Mouse (Mus musculus) brain, adult 2 months (tissue): ENCODE measurements around the gene Akr7a5.

Experiments used
- DNase-seq: peaks from one replicate; pipeline ENCODE4 v3.0.0; 2011; ENCODE audit warnings: low read depth, low spot score

The Akr7a5 gene

DNA sequence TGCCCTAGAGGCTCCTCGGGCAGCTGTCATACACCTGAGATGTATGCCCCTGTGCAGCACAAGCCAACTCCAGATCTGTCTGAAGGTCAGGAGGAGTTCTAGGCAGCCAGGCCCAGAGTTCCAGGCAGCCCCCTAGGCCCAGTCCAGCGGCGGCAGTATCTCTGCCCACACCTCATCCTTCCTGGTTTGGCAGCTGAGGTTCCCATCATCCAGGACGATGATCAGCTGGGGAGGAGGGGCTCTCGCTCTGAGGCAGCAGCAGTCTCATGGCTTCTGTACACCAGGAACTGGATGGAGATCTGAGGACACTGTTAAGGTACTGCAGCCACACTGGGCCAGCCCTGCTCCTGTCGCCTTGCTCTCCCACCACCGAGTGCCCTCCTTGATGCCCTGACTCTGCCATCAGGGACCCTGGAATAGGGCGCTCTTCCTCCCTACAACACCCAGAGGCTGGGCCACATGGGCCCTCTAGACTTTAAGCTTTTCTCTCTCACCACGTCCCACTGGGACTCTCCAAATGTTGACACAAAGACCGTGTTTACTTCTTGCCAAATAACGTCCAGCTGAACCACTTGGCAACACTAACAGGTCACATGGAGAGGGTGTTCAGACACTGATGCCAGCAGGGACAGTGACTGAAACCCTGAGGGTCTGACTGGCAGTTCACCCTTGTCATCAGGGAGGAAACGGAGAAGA is 11.7 kb upstream of the Akr7a5 start:
- peak; percentile 74 for DNase-seq

GRCm38 (mm10) chr4:139301780-139302179 is 8.8 kb upstream of the Akr7a5 start:
- no peak for DNase-seq

GRCm38 (mm10) chr4:139302241-139302640 is 8.3 kb upstream of the Akr7a5 start:
- no peak for DNase-seq

GRCm38 (mm10) chr4:139305521-139305920 is 5.0 kb upstream of the Akr7a5 start:
- no peak for DNase-seq

- DNase-seq: no peak
Measured at GRCm38 (mm10) chr4:139307916-139308315, 2.6 kb upstream of the Akr7a5 start.

DNA sequence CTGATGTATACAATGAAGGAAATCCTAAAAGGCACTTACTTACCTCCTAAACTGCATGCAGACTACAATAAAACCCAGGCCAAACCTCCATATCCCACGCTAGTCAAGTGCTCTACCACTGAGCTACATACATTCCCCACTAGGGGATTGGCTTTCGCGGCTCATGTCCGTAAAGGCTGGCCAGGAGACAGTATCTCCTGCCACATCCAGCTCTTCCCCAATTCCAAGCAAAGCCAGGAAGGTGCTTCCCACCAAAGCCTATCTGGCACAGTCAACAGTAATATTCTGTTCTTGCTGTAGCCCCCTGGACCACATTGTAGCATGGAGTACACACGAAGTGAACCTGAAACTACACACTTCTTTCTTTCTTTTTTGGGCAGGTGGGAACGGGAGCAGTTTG is 893 bp upstream of the Akr7a5 start:
- no peak for DNase-seq

- no peak for DNase-seq
Measured at GRCm38 (mm10) chr4:139310899-139311701, 556 bp downstream of the Akr7a5 start.

- no peak for DNase-seq
Measured at GRCm38 (mm10) chr4:139311707-139312106, 1.2 kb downstream of the Akr7a5 start.

GRCm38 (mm10) chr4:139312632-139313031 is 2.1 kb downstream of the Akr7a5 start:
- no peak for DNase-seq

DNA sequence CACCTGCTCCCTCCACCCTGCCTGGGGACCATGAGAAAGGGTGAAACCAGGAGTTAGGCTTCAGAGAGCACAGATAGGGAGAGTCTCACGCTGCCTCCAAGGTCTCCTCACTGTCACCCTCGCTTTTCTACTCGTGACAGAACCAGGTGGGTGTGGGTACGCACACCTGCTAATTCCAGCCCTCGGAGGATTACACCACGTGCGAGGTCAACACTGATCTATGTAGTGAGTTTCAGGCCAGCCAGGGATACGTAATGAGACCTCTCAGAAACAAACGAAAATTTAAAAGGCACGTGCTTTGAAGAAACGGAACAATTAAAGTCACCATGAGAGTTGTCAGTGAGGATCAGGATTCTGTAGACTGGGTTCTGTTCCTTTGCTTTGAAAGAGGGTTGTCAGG is 7.9 kb downstream of the Akr7a5 start:
- DNase-seq: no peak

DNA sequence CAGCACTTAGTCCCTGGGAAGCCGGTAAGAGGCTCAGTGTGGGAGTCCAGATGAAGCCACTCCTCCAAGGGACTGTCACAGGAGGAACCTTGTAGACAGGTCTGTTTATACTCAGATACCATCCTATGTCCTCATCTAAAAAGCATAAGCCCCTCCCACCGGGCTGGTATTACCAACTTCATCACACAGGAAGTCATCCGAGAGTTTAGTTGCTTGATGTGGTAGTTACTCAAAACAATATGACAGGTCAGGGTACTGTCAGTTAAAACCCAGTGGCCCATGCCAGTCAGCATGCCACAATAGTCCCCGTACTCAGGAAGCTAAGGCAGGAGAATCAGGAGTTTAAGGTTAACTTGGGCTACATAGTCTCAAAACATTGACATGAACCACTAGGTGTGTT is 9.2 kb downstream of the Akr7a5 start:
- no peak for DNase-seq

DNA sequence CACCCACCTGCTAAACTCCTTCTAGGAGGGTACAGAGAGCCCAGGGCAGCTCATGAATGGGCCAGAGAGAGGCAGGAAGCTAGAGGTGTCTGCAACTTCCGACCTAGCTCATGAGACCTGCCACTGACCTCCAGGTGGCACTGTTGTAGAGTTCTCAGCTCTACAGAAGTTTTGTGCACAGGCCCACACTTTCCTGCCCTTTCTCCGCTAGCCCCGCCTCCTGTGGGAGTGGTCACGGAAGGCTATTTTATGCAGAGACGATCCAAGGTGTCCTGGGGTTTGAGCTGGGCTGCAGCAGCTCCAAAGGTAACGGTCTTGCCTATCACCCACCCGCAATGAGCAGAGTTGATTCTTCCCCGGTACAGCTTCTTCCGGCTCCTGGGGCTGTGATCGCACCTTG is 20.1 kb downstream of the Akr7a5 start:
- DNase-seq: peak; percentile 54

DNA sequence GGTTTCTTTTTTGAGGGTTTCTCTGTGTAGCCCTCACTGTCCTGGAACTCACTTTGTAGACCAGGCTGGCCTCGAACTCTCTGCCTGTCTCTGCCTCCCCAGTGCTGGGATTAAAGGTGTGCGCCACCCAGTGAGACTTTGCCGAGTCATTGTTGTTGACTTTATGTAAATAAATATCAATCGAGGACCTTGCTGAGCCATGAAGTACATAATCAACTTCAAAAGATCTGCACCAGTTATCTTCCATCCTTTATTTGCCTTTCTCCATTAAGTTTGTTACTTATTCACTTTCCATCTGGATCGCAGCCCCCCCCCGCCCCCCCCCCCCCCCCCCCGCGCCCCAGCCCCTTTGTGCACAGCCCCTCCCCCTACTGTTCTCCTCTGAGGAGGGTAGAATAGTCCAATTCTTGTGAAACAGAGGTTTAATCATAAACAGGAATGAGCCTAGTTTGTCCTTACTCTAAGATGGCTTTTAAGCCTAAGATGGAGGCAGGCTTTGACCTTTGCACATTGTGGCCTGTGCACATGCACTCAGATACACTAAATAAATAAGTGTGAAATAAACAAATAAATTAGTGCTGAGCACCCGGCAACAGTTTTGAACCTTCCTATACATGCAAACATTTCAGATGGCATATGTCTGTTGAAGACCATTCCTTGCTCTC is 24.2 kb downstream of the Akr7a5 start:
- no peak for DNase-seq

DNA sequence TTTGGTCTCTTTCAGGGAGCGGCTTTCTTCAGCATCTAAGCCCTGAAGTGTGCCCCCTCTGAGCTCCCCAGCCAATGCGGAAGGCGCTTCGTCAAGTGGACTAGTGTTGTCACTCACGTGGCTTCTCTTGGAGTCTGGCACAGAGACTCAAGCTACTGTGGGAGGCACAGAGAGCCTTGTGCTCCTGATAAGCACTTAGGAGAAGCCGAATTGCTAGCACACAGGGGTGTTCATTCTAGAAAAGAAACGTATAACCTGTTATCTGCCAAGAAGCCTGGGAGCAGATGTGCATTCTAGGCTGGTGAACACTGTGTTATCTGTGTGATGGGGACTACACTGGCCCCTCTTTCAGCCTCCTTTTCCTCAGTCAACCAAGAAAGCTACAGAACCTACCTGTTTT is 25.0 kb downstream of the Akr7a5 start:
- no peak for DNase-seq

GRCm38 (mm10) chr4:139336822-139337483 is 26.4 kb downstream of the Akr7a5 start:
- DNase-seq: peak; percentile 89

- DNase-seq: no peak
Measured at GRCm38 (mm10) chr4:139338145-139338544, 27.6 kb downstream of the Akr7a5 start.

- no peak for DNase-seq
Measured at GRCm38 (mm10) chr4:139340835-139341234, 30.3 kb downstream of the Akr7a5 start.

DNA sequence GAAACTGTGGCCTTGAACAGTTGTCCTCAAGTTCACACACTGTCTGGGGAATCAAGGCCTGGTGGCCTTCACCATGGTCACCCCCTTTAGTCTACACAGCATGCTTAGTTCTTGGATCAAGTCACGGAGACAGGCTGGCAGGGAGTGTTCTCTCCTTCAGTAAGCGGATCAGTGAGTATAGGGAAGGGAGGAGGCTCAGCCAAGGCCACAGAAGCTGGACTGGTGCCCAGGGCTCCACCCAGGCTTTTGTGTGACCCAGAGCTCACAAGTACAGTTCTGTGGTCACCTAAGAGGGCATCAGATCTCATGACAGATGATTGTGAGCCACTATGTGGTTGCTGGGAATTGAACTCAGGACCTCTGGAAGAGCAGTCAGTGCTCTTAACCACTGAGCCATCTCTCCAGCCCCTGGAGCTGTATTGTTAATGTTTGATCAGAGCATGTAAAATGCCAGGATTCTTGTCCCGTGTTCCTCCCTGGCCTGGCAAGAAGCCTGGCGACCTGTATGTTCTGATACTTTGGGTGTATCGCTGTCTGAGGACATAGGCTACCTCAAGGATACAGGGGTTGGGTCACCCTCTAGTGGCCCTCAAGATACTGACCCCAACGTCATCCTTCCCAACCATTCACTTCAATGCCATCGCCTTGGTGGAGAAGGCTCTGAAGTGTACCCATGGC is 31.2 kb downstream of the Akr7a5 start:
- no peak for DNase-seq

GRCm38 (mm10) chr4:139343718-139344117 is 33.2 kb downstream of the Akr7a5 start:
- DNase-seq: peak; percentile 17

DNA sequence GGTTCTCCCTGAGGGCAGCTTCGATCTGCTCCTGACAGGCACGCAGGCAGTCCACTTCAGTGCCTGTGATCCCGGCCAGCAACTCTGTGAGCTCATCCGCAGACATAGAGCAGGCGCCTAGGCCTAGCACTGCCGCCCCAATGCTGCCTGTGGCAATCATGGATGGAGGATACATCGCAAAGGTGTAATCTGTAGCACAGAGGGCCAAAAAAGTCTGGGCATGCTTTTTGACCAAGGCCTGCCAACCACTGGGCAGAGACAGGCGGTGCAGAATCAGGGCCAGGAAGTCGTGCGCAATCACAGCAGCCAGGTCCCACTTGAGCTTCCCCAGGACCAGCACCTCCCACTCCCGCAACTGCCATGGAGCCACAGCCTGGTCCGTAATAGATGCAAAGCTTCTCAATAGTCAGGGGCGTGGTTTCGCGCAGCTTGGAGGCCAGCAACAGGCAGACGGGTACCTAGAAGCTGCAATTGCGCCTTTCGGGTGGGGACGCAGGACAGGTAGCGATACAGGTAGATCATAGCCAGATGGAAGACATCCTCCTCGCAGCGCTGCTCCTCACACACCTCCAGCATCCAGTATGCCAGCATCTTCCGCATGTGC is 35.0 kb downstream of the Akr7a5 start:
- no peak for DNase-seq
